Mouse (Mus musculus) MEL (cell line): ENCODE measurements around the gene Tex44. TPM values are rescaled to one million over a fixed set of nuclear protein-coding genes. Genes with fewer than 3 reads are reported as not detected.

Experiments used
- DNase-seq: peaks from one replicate; pipeline ENCODE4 v3.0.0; 2011; ENCODE audit warnings: low read depth, low spot score
- H3K27ac ChIP-seq: 2 replicates; pipeline ENCODE4 v1.5.1; 2012; ENCODE audit warnings: low read depth, mild to moderate bottlenecking, control low read depth, low read length, moderate library complexity; ENCODE audit not compliant: control insufficient read depth
- H3K27me3 ChIP-seq, 2 experiments: fragments of 150-350 bp in 1 of 2; sonication (generic) in 1 of 2; 2 replicates each; pipeline ENCODE4 v1.6.1; 2012; ENCODE audit warnings: low read length in 2 of 2, mild to moderate bottlenecking in 2 of 2, improper control_type of control experiment in 1 of 2, moderate library complexity in 1 of 2; ENCODE audit not compliant: insufficient read depth in 2 of 2, control insufficient read depth in 1 of 2
- H3K36me3 ChIP-seq, 2 experiments: 2 replicates each; pipeline ENCODE4 v1.6.1; 2012 to 2014; ENCODE audit warnings: low read length in 2 of 2, improper control_type of control experiment in 1 of 2, inconsistent platforms in 1 of 2, mild to moderate bottlenecking in 1 of 2; ENCODE audit not compliant: insufficient read depth in 2 of 2, control insufficient read depth in 1 of 2
- H3K4me1 ChIP-seq, 2 experiments: fragments of 150-350 bp in 1 of 2; sonication (generic) in 1 of 2; 2 replicates each; pipeline ENCODE4 v1.6.1; 2012; ENCODE audit warnings: low read length in 2 of 2, improper control_type of control experiment in 1 of 2, mild to moderate bottlenecking in 1 of 2; ENCODE audit not compliant: insufficient read depth in 2 of 2, control insufficient read depth in 1 of 2
- H3K4me3 ChIP-seq, 2 experiments: fragments of 150-350 bp in 1 of 2; sonication (generic) in 1 of 2; 2 replicates each; pipeline ENCODE4 v1.5.1; 2012; ENCODE audit warnings: low read depth in 2 of 2, low read length in 2 of 2, mild to moderate bottlenecking in 2 of 2, moderate library complexity in 2 of 2, control low read depth in 1 of 2, improper control_type of control experiment in 1 of 2; ENCODE audit not compliant: control insufficient read depth in 1 of 2, insufficient read depth in 1 of 2
- H3K79me2 ChIP-seq: 2 replicates; pipeline ENCODE4 v1.6.1; 2012; ENCODE audit warnings: mild to moderate bottlenecking, low read length, moderate library complexity; ENCODE audit not compliant: control insufficient read depth, poor library complexity, insufficient read depth
- H3K9ac ChIP-seq: 2 replicates; pipeline ENCODE4 v1.6.1; 2012; ENCODE audit warnings: low read depth, mild to moderate bottlenecking, control low read depth, low read length, moderate library complexity; ENCODE audit not compliant: control insufficient read depth, poor library complexity, severe bottlenecking
- H3K9me3 ChIP-seq: fragments of 150-350 bp; sonication (generic); replicated peaks from 2 replicates; pipeline ENCODE4 v1.6.1; 2012; ENCODE audit warnings: mild to moderate bottlenecking, low read length, improper control_type of control experiment, moderate library complexity; ENCODE audit not compliant: insufficient read depth
- CHD2 ChIP-seq: IDR thresholded peaks from 2 replicates; pipeline ENCODE4 v1.6.1; 2011; ENCODE audit warnings: low read length, improper control_type of control experiment
- CTCF ChIP-seq, 3 experiments: IDR thresholded peaks in 2 of 3; conservative IDR thresholded peaks in 1 of 3; 2 replicates each; pipeline ENCODE4 v1.5.1; 2011 to 2012; ENCODE audit warnings: low read length in 3 of 3, low read depth in 2 of 3, mild to moderate bottlenecking in 2 of 3, improper control_type of control experiment in 1 of 3, inconsistent platforms in 1 of 3, mixed read lengths in 1 of 3, moderate library complexity in 1 of 3; ENCODE audit not compliant: control insufficient read depth in 1 of 3, insufficient read depth in 1 of 3, poor library complexity in 1 of 3, severe bottlenecking in 1 of 3
- ELF1 ChIP-seq: IDR thresholded peaks from 2 replicates; pipeline ENCODE4 v1.6.1; 2014; ENCODE audit warnings: low read depth, mild to moderate bottlenecking, inconsistent platforms, low read length, improper control_type of control experiment, moderate library complexity
- ETS1 ChIP-seq: IDR thresholded peaks from 2 replicates; pipeline ENCODE4 v1.6.1; 2012; ENCODE audit warnings: low read depth, mild to moderate bottlenecking, inconsistent platforms, low read length, improper control_type of control experiment, moderate library complexity
- GABPA ChIP-seq: IDR thresholded peaks from 2 replicates; pipeline ENCODE4 v1.6.1; 2012; ENCODE audit warnings: low read depth, mild to moderate bottlenecking, inconsistent platforms, low read length, improper control_type of control experiment, moderate library complexity
- HCFC1 ChIP-seq: IDR thresholded peaks from 2 replicates; pipeline ENCODE4 v1.6.1; 2012; ENCODE audit warnings: low read depth, mild to moderate bottlenecking, inconsistent platforms, low read length, improper control_type of control experiment, moderate library complexity
- MAX ChIP-seq: IDR thresholded peaks from 2 replicates; pipeline ENCODE4 v1.6.1; 2011; ENCODE audit warnings: low read length, improper control_type of control experiment
- MAZ ChIP-seq: IDR thresholded peaks from 2 replicates; pipeline ENCODE4 v1.6.1; 2012; ENCODE audit warnings: low read depth, mild to moderate bottlenecking, inconsistent platforms, low read length, improper control_type of control experiment
- MXI1 ChIP-seq: IDR thresholded peaks from 2 replicates; pipeline ENCODE4 v1.6.1; 2011; ENCODE audit warnings: mild to moderate bottlenecking, low read depth, low read length, improper control_type of control experiment
- MYC ChIP-seq: IDR thresholded peaks from 2 replicates; pipeline ENCODE4 v1.6.1; 2011; ENCODE audit warnings: low read depth, mild to moderate bottlenecking, low read length, improper control_type of control experiment, moderate library complexity
- NRF1 ChIP-seq: IDR thresholded peaks from 2 replicates; pipeline ENCODE4 v1.6.1; 2014; ENCODE audit warnings: low read depth, mild to moderate bottlenecking, inconsistent platforms, low read length, improper control_type of control experiment, moderate library complexity; ENCODE audit not compliant: poor library complexity, insufficient read depth, severe bottlenecking
- POLR2A ChIP-seq, 2 experiments: IDR thresholded peaks; 2 replicates each; pipeline ENCODE4 v1.6.1; 2011 to 2012; ENCODE audit warnings: low read length in 2 of 2, mild to moderate bottlenecking in 2 of 2, control low read depth in 1 of 2, improper control_type of control experiment in 1 of 2, low read depth in 1 of 2, moderate library complexity in 1 of 2; ENCODE audit not compliant: control insufficient read depth in 1 of 2, insufficient read depth in 1 of 2, poor library complexity in 1 of 2
- RAD21 ChIP-seq: IDR thresholded peaks from 2 replicates; pipeline ENCODE4 v1.6.1; 2011; ENCODE audit warnings: mild to moderate bottlenecking, low read depth, low read length, improper control_type of control experiment
- SIN3A ChIP-seq: IDR thresholded peaks from 2 replicates; pipeline ENCODE4 v1.6.1; 2012; ENCODE audit warnings: low read length, improper control_type of control experiment, inconsistent platforms
- TBP ChIP-seq: IDR thresholded peaks from 2 replicates; pipeline ENCODE4 v1.8.0; 2011; ENCODE audit warnings: low read depth, low read length, improper control_type of control experiment
- TCF12 ChIP-seq: IDR thresholded peaks from 2 replicates; pipeline ENCODE4 v1.6.1; 2014; ENCODE audit warnings: low read depth, mild to moderate bottlenecking, inconsistent platforms, low read length, improper control_type of control experiment, moderate library complexity
- USF1 ChIP-seq: IDR thresholded peaks from 2 replicates; pipeline ENCODE4 v1.6.1; 2014; ENCODE audit warnings: low read depth, mild to moderate bottlenecking, inconsistent platforms, low read length, improper control_type of control experiment, moderate library complexity
- ZC3H11A ChIP-seq: IDR thresholded peaks from 2 replicates; pipeline ENCODE4 v1.6.1; 2012; ENCODE audit warnings: low read depth, mild to moderate bottlenecking, inconsistent platforms, low read length, improper control_type of control experiment
- polyA plus RNA-seq, 2 experiments: library from polyadenylated mRNA; stranded (reverse) in 1 of 2; unstranded in 1 of 2; fragments of >175 nt in 1 of 2; fragments of >200 nt in 1 of 2; gene quantifications; 2 replicates each; pipeline versions ENCODE4 v1.2.1 to v1.2.4; 2012; ENCODE audit warnings: low replicate concordance in 2 of 2, low read depth in 1 of 2; ENCODE audit not compliant: insufficient read length in 2 of 2, insufficient read depth in 1 of 2, missing spikeins in 1 of 2
- total RNA-seq: library from RNA; depleted of rRNA; stranded (reverse); fragments of 300-350 nt; gene quantifications from 2 replicates; pipeline ENCODE4 v1.2.3, GENCODE M21; 2012

Gene Tex44
- total and polyA plus RNA-seq, 3 experiments = not detected

- Histone ChIP-seq H3K79me2 (peaks cover 2% of the 10 kb centered on the region; the same call in 1 of the 2 replicates), H3K27ac (peak overlapping the region; percentile 81), H3K4me1 (peaks cover 14 to 62% of the 10 kb centered on the region in 2 experiments), H3K9ac (peak overlapping the region; percentile 85), H3K36me3 (peaks cover 0 to 46% of the 10 kb centered on the region in 2 experiments; a peak in 2 of 4 replicates), H3K4me3 (peak overlapping the region; percentile 52 to 63), H3K9me3 (no peaks in the 10 kb centered on the region), H3K27me3 (no peaks in the 10 kb centered on the region)
- TF ChIP-seq POLR2A (IDR thresholded peaks at IDR 0.05; ENCODE audit: control insufficient read depth in 1 of 2, insufficient read depth in 1 of 2, low read depth in 1 of 2, low read length in 2 of 2, poor library complexity in 1 of 2) (peak; percentile 52 to 55; a peak in 3 of 4 replicates), ELF1 (peak; percentile 88), SIN3A (peak; percentile 87), ZC3H11A (no peak), MYC (no peak), HCFC1 (peak; percentile 60), CHD2 (no peak), USF1 (no peak), TCF12 (0 out of 2 replicates have a peak, but pooled peaks have one; percentile 20), MAX (no peak), GABPA (no peak), NRF1 (0 out of 2 replicates have a peak, but pooled peaks have one; percentile 26), MXI1 (peak; percentile 83), MAZ (0 out of 2 replicates have a peak, but pooled peaks have one; percentile 11), ETS1 (peak; percentile 85; the same call in 1 of the 2 replicates)
- peak; percentile 97 for DNase-seq
Measured at GRCm38 (mm10) chr1:86434439-86435201, 8.5 kb downstream of the Tex44 start.

- no peaks in the 10 kb centered on the region for H3K27me3 ChIP-seq
- H3K4me3 ChIP-seq = peak overlapping the region; percentile 52 to 63; a peak in 3 of 4 replicates
- H3K9ac ChIP-seq = peak overlapping the region; percentile 85
- H3K9me3 ChIP-seq = no peaks in the 10 kb centered on the region
- H3K36me3 ChIP-seq = peaks cover 0 to 49% of the 10 kb centered on the region in 2 experiments; a peak in 2 of 4 replicates
- DNase-seq = peak; percentile 85
- peaks cover 14 to 68% of the 10 kb centered on the region in 2 experiments for H3K4me1 ChIP-seq
- H3K27ac ChIP-seq = peak overlapping the region; percentile 81
- H3K79me2 ChIP-seq = peaks cover 2% of the 10 kb centered on the region; the same call in 1 of the 2 replicates
- TF ChIP-seq SIN3A (peak; percentile 35), MXI1 (peak; percentile 96), CTCF (IDR thresholded peaks at IDR 0.05 in 2 of 3, conservative IDR thresholded peaks at IDR 0.05 in 1 of 3; ENCODE audit: control insufficient read depth in 1 of 3, insufficient read depth in 1 of 3, low read depth in 2 of 3, low read length in 3 of 3, poor library complexity in 1 of 3, severe bottlenecking in 1 of 3) (no peak), TBP (peak; percentile 59; the same call in 1 of the 2 replicates), RAD21 (no peak), MAX (peak; percentile 36; the same call in 1 of the 2 replicates)
Measured at GRCm38 (mm10) chr1:86435302-86435821, 9.2 kb downstream of the Tex44 start.
